Mouse (Mus musculus) neural tube, embryonic 13.5 days (tissue): ENCODE data around the gene Ier5. TPM values are rescaled to one million over a fixed set of nuclear protein-coding genes. Genes with fewer than 3 reads are reported as not detected.

ENCODE experiments used
- polyA plus RNA-seq: library from polyadenylated mRNA; unstranded; fragments of >200 nt; fragmentation: Nextera tagmentation; extraction: Ambion mirVana; gene quantifications from 2 replicates; pipeline ENCODE4 v1.2.1, GENCODE M21; 2015

Gene Ier5
- polyA plus RNA-seq, 1 experiment from 2014 or later = 7.5 TPM

Other genes with a start within 250 kb of the Ier5 start
- gene Cacna1e, start 215.1 kb downstream of the Ier5 start, polyA plus RNA-seq = 9.1 and 10.7 TPM in 2 replicates
- 1.3 TPM in 2 replicates for gene Mr1, start 47.2 kb upstream of the Ier5 start, polyA plus RNA-seq
- gene Stx6, start 59.1 kb upstream of the Ier5 start, polyA plus RNA-seq = 106 and 121 TPM in 2 replicates
- gene BC034090, start 144.8 kb upstream of the Ier5 start, polyA plus RNA-seq = 3.5 and 6.4 TPM in 2 replicates